Mouse (Mus musculus): ENCODE measurements around the gene Htra1.

Htra1 gene

GRCm38 (mm10) chr7:130968537-130968936 lies 32.6 kb downstream of the Htra1 start:
- no peak for DNase-seq

GRCm38 (mm10) chr7:130969076-130969475 lies 33.2 kb downstream of the Htra1 start:
- DNase-seq: no peak

- no peak for DNase-seq
Measured at GRCm38 (mm10) chr7:130969507-130969906, 33.6 kb downstream of the Htra1 start.

GRCm38 (mm10) chr7:130972767-130973166 lies 36.9 kb downstream of the Htra1 start:
- no peak for DNase-seq

- DNase-seq: no peak
Measured at GRCm38 (mm10) chr7:130976305-130976935, 40.5 kb downstream of the Htra1 start.

GRCm38 (mm10) chr7:130977794-130978521 lies 42.0 kb downstream of the Htra1 start:
- no peak for DNase-seq

- no peak for DNase-seq
Measured at GRCm38 (mm10) chr7:130978545-130978944, 42.6 kb downstream of the Htra1 start.

- no peak for DNase-seq
Measured at GRCm38 (mm10) chr7:130980130-130980529, 44.2 kb downstream of the Htra1 start.

- peak in 1 of 2 experiments; percentile 14 for DNase-seq
Measured at GRCm38 (mm10) chr7:130982371-130982770, 46.5 kb downstream of the Htra1 start.

GRCm38 (mm10) chr7:130982881-130983280 lies 47.0 kb downstream of the Htra1 start:
- DNase-seq: no peak

- no peak for DNase-seq
Measured at GRCm38 (mm10) chr7:130984294-130984693, 48.4 kb downstream of the Htra1 start.

- DNase-seq: no peak
Measured at GRCm38 (mm10) chr7:130985193-130985592, 49.3 kb downstream of the Htra1 start.

- DNase-seq: no peak
Measured at GRCm38 (mm10) chr7:130985716-130986115, 49.8 kb downstream of the Htra1 start.

GRCm38 (mm10) chr7:130988146-130988545 lies 52.2 kb downstream of the Htra1 start:
- DNase-seq: no peak

GRCm38 (mm10) chr7:130989371-130989770 lies 53.5 kb downstream of the Htra1 start:
- DNase-seq: no peak

- DNase-seq: no peak
Measured at GRCm38 (mm10) chr7:130991174-130991789, 55.4 kb downstream of the Htra1 start.

- DNase-seq: no peak
Measured at GRCm38 (mm10) chr7:130993907-130994306, 58.0 kb downstream of the Htra1 start.

GRCm38 (mm10) chr7:131001976-131002726 lies 66.2 kb downstream of the Htra1 start:
- no peak for DNase-seq

GRCm38 (mm10) chr7:131004071-131004470 lies 68.2 kb downstream of the Htra1 start:
- DNase-seq: peak in 1 of 2 experiments; percentile 52

- DNase-seq: no peak
Measured at GRCm38 (mm10) chr7:131007221-131007620, 71.3 kb downstream of the Htra1 start.

- no peak for DNase-seq
Measured at GRCm38 (mm10) chr7:131009178-131009577, 73.3 kb downstream of the Htra1 start.

- DNase-seq: no peak
Measured at GRCm38 (mm10) chr7:131011901-131012300, 76.0 kb downstream of the Htra1 start.

- no peak for DNase-seq
Measured at GRCm38 (mm10) chr7:131019181-131019580, 83.3 kb downstream of the Htra1 start.

Data from thymus, adult 18-20 months (tissue).